Mouse (Mus musculus) midbrain, postnatal 0 days (tissue): ENCODE measurements around the gene Eng. TPM values are rescaled to one million over a fixed set of nuclear protein-coding genes. Genes with fewer than 3 reads are reported as not detected.

Source experiments
- ATAC-seq: fragments of 200-750 bp; cut with Nextera tagmentation; 2 replicates; pipeline ENCODE4 v1.8.0; 2017; ENCODE audit warnings: moderate number of reproducible peaks, mild to moderate bottlenecking, moderate TSS enrichment, moderate library complexity; ENCODE audit not compliant: low FRiP score
- DNase-seq: peaks from one replicate; pipeline ENCODE4 v3.0.0-alpha.2; 2015; ENCODE audit warnings: low spot score
- H3K27ac ChIP-seq: fragments of 300-500 bp; sonication (generic); 2 replicates; pipeline ENCODE4 v1.5.1; 2014; ENCODE audit warnings: low read depth, mild to moderate bottlenecking, low read length, mixed read lengths
- H3K27me3 ChIP-seq: fragments of 300-500 bp; sonication (generic); 2 replicates; pipeline ENCODE4 v1.6.1; 2014; ENCODE audit warnings: low read length, control low read depth, mixed read lengths; ENCODE audit not compliant: insufficient read depth
- H3K36me3 ChIP-seq: fragments of 300-500 bp; sonication (generic); 2 replicates; pipeline ENCODE4 v1.6.1; 2014; ENCODE audit warnings: low read length, control low read depth, mixed read lengths; ENCODE audit not compliant: insufficient read depth
- H3K4me1 ChIP-seq: fragments of 300-500 bp; sonication (generic); 2 replicates; pipeline ENCODE4 v1.6.1; 2014; ENCODE audit warnings: mild to moderate bottlenecking, control low read depth, antibody characterized with exemption, low read length, mixed read lengths; ENCODE audit not compliant: insufficient read depth
- H3K4me2 ChIP-seq: fragments of 300-500 bp; sonication (generic); 2 replicates; pipeline ENCODE4 v1.6.1; 2014; ENCODE audit warnings: low read depth, mild to moderate bottlenecking, low read length, mixed read lengths; ENCODE audit not compliant: poor library complexity, severe bottlenecking
- H3K4me3 ChIP-seq: fragments of 300-500 bp; sonication (generic); 2 replicates; pipeline ENCODE4 v1.5.1; 2014; ENCODE audit warnings: low read depth, mild to moderate bottlenecking, low read length, moderate library complexity
- H3K9ac ChIP-seq: fragments of 300-500 bp; sonication (generic); replicated peaks from 2 replicates; pipeline ENCODE4 v1.6.1; 2014; ENCODE audit warnings: mild to moderate bottlenecking, low read length, moderate library complexity, mixed read lengths; ENCODE audit not compliant: poor library complexity, severe bottlenecking
- H3K9me3 ChIP-seq: fragments of 300-500 bp; sonication (generic); 2 replicates; pipeline ENCODE4 v1.6.1; 2016; ENCODE audit warnings: low read length, control low read depth
- CTCF ChIP-seq: IDR thresholded peaks from 2 replicates; pipeline ENCODE4 v1.5.1; 2016; ENCODE audit warnings: antibody characterized with exemption, mild to moderate bottlenecking
- WGBS: fragments of 180-500 bp; shearing (Covaris S2); extraction: QIAGEN DNeasy Blood & Tissue Kit; methylation state at CpG from one replicate; pipeline ENCODE4 v1.1.7; 2014; 5-methylcytosine and 5-hydroxymethylcytosine counted together
- polyA plus RNA-seq: library from polyadenylated mRNA; unstranded; fragments of >200 nt; fragmentation: Nextera tagmentation; extraction: Ambion mirVana; gene quantifications from 2 replicates; pipeline ENCODE4 v1.2.1, GENCODE M21; 2015
- total RNA-seq: library from RNA; depleted of rRNA; stranded (reverse); fragments of >200 nt; gene quantifications from 2 replicates; pipeline ENCODE4 v1.2.3, GENCODE M21; 2014

The Eng gene
- total and polyA plus RNA-seq, 2 experiments from 2014 or later, result 20.0 to 20.3 TPM

GRCm38 (mm10) chr2:32676821-32677220, 30.4 kb downstream of the Eng start:
- Histone ChIP-seq H3K27me3 (no peaks in the 10 kb centered on the region), H3K9ac (no peak overlapping the region), H3K9me3 (no peaks in the 10 kb centered on the region), H3K36me3 (peaks cover 3% of the 10 kb centered on the region; the same call in 1 of the 2 replicates), H3K4me1 (no peaks in the 10 kb centered on the region), H3K27ac (no peak overlapping the region), H3K4me3 (no peak overlapping the region), H3K4me2 (no peak overlapping the region)
- TF ChIP-seq CTCF, result no peak
- no peak for DNase-seq
- WGBS, result 94% methylated on average over 3 of the region's 3 CpGs
- ATAC-seq, result no peak

- 95% methylated on average over 7 of the region's 7 CpGs for WGBS
Observed at GRCm38 (mm10) chr2:32677683-32678082, 31.3 kb downstream of the Eng start.

GRCm38 (mm10) chr2:32680051-32680451, 33.7 kb downstream of the Eng start:
- DNase-seq (no peak), ATAC-seq (no peak)
- no peak overlapping the region for H3K9ac ChIP-seq
- no peak overlapping the region for H3K4me2 ChIP-seq
- 57% methylated on average over 7 of the region's 7 CpGs for WGBS
- no peaks in the 10 kb centered on the region for H3K27me3 ChIP-seq
- H3K4me1 ChIP-seq, result no peaks in the 10 kb centered on the region
- peaks cover 27% of the 10 kb centered on the region for H3K36me3 ChIP-seq
- no peak overlapping the region for H3K27ac ChIP-seq
- H3K9me3 ChIP-seq, result no peaks in the 10 kb centered on the region
- no peak overlapping the region for H3K4me3 ChIP-seq
- TF ChIP-seq CTCF, result no peak

More at GRCm38 (mm10) chr2:32677683-32678082, 31.3 kb downstream of the Eng start:
- Histone ChIP-seq H3K4me3 (no peak overlapping the region), H3K36me3 (peaks cover 8% of the 10 kb centered on the region; the same call in 1 of the 2 replicates), H3K9me3 (no peaks in the 10 kb centered on the region), H3K27me3 (no peaks in the 10 kb centered on the region), H3K4me2 (no peak overlapping the region), H3K9ac (no peak overlapping the region), H3K4me1 (no peaks in the 10 kb centered on the region), H3K27ac (no peak overlapping the region)
- no peak for DNase-seq
- no peak for ATAC-seq
- TF ChIP-seq CTCF, result no peak

DNA sequence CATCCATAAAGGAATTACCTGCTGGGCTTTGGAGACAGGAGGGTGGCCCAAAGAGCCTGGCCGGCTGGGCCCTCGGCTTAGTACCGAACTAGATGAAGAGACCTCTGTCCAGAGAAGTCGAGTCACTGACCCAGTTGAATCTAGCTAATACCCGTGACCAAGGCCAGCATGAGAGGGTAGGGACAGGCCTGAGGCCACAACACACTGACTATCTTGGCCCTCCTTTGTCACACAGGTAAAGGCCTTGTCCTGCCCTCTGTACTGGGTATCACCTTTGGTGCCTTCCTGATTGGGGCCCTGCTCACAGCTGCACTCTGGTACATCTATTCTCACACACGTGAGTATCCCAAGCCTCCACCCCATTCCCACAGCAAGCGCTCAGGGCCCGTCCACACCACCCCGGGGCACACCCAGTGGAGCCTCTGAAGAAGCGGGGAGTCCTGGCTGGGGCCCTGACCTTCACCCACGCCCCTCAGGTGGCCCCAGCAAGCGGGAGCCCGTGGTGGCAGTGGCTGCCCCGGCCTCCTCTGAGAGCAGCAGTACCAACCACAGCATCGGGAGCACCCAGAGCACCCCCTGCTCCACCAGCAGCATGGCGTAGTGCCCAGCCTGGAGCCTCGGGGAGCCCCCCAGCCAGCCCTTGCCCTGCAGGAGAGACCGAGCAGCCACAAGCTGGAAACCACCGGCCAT, 34.7 kb downstream of the Eng start:
- 86% methylated on average over 19 of the region's 19 CpGs for WGBS
- Histone ChIP-seq H3K9me3 (no peaks in the 10 kb centered on the region), H3K9ac (no peak overlapping the region), H3K36me3 (peaks cover 34% of the 10 kb centered on the region), H3K4me2 (no peak overlapping the region), H3K4me1 (no peaks in the 10 kb centered on the region), H3K27me3 (no peaks in the 10 kb centered on the region), H3K4me3 (no peak overlapping the region), H3K27ac (no peak overlapping the region)
- TF ChIP-seq CTCF, result no peak
- ATAC-seq (no peak), DNase-seq (no peak)

DNA sequence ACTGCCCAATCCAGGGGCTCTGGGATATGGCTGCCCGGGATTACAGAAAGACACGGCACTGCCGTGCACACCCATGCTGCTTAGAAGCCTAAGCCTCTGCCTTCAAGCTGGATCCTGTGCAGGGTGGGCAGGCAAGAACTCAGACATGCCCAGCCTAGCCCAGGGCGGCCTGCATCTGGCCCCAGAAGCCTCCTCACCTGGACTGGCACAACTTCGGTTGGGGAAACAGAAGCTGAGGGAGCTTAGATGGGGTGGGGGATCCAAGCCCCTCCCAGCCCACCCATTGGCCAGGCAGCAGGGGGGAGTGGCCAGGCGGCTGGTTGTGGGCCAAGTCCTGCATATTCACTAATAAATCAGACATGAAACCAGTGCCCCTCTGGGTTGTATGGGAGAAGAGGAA, 35.4 kb downstream of the Eng start:
- H3K27ac ChIP-seq, result no peak overlapping the region
- H3K4me1 ChIP-seq, result no peaks in the 10 kb centered on the region
- no peak overlapping the region for H3K4me2 ChIP-seq
- 65% methylated on average over 6 of the region's 6 CpGs for WGBS
- TF ChIP-seq CTCF, result no peak
- no peak overlapping the region for H3K4me3 ChIP-seq
- ATAC-seq (no peak), DNase-seq (no peak)
- H3K27me3 ChIP-seq, result no peaks in the 10 kb centered on the region
- H3K9me3 ChIP-seq, result no peaks in the 10 kb centered on the region
- no peak overlapping the region for H3K9ac ChIP-seq
- peaks cover 39% of the 10 kb centered on the region for H3K36me3 ChIP-seq

- H3K4me1 ChIP-seq, result no peaks in the 10 kb centered on the region
- no peaks in the 10 kb centered on the region for H3K27me3 ChIP-seq
- H3K36me3 ChIP-seq, result peaks cover 50% of the 10 kb centered on the region
- no peak for TF ChIP-seq CTCF
- no peak overlapping the region for H3K4me2 ChIP-seq
- no peak for ATAC-seq
- no peaks in the 10 kb centered on the region for H3K9me3 ChIP-seq
- no peak overlapping the region for H3K9ac ChIP-seq
- DNase-seq, result no peak
- 80% methylated on average over 14 of the region's 14 CpGs for WGBS
- no peak overlapping the region for H3K27ac ChIP-seq
- H3K4me3 ChIP-seq, result no peak overlapping the region
Observed at GRCm38 (mm10) chr2:32682721-32683417, 36.5 kb downstream of the Eng start.
